Mouse (Mus musculus): ENCODE results near the gene Ndufaf4.

The Ndufaf4 gene

GRCm38 (mm10) chr4:24897851-24898515 lies at the start of gene Ndufaf4:
Gene Ndufaf4 (plus strand): TSS chr4:24898083.
- peak; percentile 97 for DNase-seq (ENCODE audit: low read depth, low spot score)

GRCm38 (mm10) chr4:24850401-24851325 lies 47.2 kb upstream of the Ndufaf4 start, which contains the start of gene Klhl32:
Gene Klhl32 (minus strand): TSS chr4:24851124.
- DNase-seq (ENCODE audit: low read depth, low spot score), result peak; percentile 91

DNA sequence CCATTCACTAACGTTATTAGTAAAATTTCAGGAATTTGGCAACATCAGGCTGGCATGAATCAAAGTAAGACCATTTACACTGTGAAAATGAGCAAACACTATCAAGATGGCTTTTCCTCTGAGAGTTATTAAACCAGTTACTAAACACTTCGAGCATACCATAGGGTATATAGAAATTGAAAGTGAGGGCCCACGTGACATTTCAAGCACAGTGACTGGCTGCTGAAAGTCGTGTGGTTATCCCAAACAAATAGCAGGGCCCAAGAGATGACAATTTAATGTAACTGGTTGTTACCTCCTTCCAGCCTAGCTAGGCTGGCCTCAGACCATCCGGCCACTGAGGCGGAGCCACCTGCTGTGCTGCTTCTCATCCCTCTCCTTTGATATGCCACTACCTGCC lies 32.2 kb upstream of the Ndufaf4 start:
- no peak for DNase-seq (ENCODE audit: low read depth, low spot score)

DNA sequence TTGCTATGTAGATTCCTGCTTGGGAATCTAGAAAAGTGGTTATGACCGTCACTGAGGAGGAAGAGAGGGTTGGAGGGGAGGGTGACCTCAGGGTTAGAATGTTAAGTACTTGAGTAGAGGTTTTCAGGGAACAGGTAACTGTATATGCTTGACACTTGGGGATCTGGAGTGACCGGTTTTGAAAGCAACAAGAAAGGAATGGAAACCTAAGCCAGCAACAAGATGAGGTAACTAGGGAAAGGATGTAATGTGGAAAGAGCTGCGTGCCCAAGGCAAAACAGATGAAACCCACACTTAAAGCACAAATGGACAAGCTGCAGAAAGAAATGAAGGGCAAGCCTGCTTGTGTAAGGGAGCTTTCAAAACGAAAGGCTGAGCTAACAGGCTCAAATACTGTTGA lies 28.7 kb upstream of the Ndufaf4 start:
- no peak for DNase-seq (ENCODE audit: low read depth, low spot score)

GRCm38 (mm10) chr4:24889386-24889785 lies 8.5 kb upstream of the Ndufaf4 start:
- DNase-seq (ENCODE audit: low read depth, low spot score), result peak; percentile 66

DNA sequence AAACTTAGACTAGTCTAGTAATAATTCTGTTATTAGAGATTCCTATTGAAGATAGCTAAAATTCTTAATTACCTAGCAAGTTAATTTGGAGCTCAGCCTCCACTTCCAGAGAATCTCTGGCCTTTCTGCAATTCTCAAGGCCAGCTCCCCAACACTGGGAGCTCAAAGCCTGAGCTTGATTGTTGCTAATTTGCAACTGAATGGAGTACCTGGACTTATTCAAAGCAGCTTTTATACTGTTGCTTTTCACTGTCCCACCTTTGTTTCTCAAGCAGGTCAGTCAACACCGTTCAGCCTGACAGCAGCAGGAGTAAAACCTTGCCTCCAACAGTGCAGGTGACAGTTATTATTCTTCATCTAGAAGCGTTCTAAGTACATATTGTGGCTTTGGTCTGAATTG lies 5.6 kb upstream of the Ndufaf4 start:
- peak; percentile 83 for DNase-seq (ENCODE audit: low read depth, low spot score)

DNA sequence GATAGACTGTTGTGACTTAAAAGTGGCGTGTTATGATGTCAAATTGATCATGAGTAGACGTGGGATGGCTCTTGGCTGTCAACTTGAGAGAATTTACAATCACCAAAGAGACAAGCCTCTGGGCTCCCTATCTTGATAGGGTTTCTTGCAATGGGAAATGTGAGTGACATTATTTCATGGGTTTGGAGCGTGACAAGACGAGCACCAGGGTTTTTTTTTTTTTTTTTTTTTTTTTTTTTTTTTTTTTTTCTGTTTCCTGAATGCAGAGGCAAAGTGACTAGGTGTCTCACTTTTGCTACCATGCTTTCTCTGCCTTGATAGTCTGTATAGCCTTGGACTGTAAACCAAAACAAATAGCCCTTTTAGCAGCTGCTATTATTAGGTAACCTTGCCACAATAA lies 3.3 kb upstream of the Ndufaf4 start:
- no peak for DNase-seq (ENCODE audit: low read depth, low spot score)

DNA sequence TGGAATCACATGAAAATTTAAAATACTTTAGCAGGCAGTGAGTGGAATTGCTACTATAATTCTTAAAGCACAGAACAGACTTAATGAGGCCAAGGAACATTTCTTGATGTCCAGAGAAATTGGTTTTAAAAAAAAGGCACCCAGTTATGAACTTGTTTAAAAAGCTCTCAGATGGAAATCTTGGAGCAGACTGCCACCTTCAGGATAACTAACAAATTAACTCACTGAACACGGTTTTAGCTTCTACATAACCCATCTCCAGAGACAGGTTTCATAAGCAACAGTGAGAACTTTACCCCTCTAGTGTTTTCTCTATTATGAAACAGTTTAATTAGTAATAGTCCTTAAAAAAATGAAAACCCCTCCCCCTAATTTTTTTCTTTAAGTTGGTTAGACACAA lies 1.1 kb upstream of the Ndufaf4 start:
- peak; percentile 65 for DNase-seq (ENCODE audit: low read depth, low spot score)

GRCm38 (mm10) chr4:24897351-24897750 lies 532 bp upstream of the Ndufaf4 start:
- DNase-seq (ENCODE audit: low read depth, low spot score), result no peak

DNA sequence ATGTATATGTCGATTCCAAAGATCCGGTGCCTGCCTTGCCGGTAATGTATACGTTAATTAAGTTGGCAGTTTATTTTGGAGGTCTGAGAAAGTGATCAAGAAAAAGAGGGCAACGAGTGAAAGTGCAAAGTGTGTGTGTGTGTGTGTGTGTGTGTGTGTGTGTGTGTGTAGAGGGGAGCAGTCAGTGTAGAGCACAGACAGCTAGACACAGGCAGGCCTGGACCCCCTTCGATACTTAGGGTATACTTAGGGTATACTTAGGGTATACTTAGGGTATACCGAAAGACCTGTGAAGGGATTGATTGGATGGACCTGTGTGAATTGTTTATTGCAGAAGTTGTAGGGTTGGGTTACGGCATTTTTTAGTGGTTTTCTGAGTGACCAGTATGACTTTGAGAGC lies 753 bp downstream of the Ndufaf4 start:
- DNase-seq (ENCODE audit: low read depth, low spot score), result no peak

GRCm38 (mm10) chr4:24899146-24899545 lies 1.3 kb downstream of the Ndufaf4 start:
- DNase-seq (ENCODE audit: low read depth, low spot score), result no peak

- no peak for DNase-seq (ENCODE audit: low read depth, low spot score)
Measured at GRCm38 (mm10) chr4:24907745-24908144, 9.9 kb downstream of the Ndufaf4 start.

GRCm38 (mm10) chr4:24915631-24916030 lies 17.7 kb downstream of the Ndufaf4 start:
- no peak for DNase-seq (ENCODE audit: low read depth, low spot score)

DNA sequence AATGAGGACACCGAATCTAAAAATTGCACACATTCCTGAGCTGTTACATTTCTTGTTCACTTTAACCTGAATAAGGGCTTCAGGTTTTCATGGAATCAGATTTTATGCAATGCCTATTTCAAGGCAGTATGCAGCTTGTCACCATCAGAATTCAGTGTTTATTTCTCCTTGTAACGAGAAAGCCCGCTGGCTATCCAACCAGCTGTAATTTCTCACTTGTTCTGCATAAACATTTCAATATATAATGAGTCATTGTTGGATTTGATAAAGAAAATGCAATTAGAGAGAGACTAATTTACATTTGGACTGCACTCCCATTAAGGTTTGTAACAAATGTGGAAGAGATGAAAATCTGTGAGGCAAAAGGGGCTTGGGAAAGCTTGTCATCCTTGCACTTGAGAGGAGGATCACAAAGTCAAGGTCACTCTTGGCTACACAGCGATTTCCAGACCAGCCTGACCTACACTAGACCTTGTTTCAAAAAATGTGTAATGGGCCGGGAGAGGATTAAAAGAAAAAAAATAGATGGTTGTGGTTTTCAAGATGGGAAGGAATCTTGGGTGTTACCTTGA lies 22.2 kb downstream of the Ndufaf4 start:
- no peak for DNase-seq (ENCODE audit: low read depth, low spot score)

DNA sequence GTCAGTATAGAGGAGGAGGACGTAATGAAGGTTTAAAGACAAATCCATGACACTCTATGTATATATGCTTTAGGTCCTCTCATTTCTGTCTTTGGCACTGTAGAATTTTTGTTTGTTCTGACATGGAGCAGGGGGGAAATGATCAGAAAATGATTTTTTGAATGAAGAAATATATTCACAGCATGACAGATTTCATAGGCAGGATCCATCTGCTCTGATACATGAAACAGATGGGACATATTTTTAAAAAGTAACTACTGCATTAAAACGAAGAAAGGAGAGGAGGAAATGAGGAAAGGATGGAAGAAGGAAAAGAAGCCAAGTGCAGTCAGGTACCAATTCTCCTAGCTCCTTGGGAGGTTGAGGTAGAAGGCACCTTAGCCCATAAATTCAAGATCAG lies 26.8 kb downstream of the Ndufaf4 start:
- DNase-seq (ENCODE audit: low read depth, low spot score), result no peak

GRCm38 (mm10) chr4:24928260-24928780 lies 30.4 kb downstream of the Ndufaf4 start:
- DNase-seq (ENCODE audit: low read depth, low spot score), result no peak

- no peak for DNase-seq (ENCODE audit: low read depth, low spot score)
Measured at GRCm38 (mm10) chr4:24928926-24929325, 31.0 kb downstream of the Ndufaf4 start.

DNA sequence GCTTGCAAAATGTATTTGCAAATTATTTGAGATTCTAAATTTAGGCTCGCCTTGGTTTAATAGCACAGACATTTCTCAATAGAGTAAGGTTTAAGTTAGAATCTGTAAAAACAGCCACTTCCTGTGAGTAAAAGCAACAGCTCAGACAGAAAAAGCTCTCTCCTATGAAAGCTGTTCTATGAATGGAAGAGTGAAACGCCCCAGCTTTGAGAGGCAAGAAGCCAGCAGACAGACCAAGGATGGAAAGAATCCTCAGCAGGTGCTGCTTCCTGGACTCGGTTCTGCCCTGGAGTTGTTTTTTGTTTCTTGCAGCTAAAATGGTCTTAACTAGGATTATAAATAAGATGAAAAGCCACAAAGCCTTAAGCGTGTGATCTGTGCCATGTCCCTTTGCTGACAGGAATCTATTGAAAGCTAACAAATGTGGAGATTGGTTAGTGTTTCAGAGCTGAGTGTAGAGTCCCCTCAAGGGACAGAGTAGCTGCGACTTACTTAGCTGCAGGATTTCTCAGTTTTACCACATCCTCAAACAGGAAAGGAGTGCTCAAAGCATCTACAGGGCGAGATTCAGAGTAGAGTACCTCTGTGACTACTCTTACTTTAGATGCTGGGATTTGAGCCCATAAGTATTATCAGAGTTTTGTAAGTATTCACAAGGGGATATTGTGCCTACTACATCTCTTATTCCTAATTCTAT lies 45.0 kb downstream of the Ndufaf4 start:
- DNase-seq (ENCODE audit: low read depth, low spot score), result no peak

Measured in ZHBTc4 (cell line).